In genomic region chr6:89584634-89585409, GRCm38 (mm10) we compare ENCODE assay signal across 9 mouse cellular contexts. TPM values are rescaled to one million over a fixed set of nuclear protein-coding genes. Genes with fewer than 3 reads are reported as not detected.
DNase-seq lines count a peak whose midpoint lies in the region; ATAC-seq lines count a peak whose summit lies in the region.
"Had no signal": no experiment of that assay in that cellular context is flagged by ENCODE, and none has a peak within 500 bp of the region (broad histone marks: within the 10 kb centered on the region; RNA-seq: fewer than 3 reads in every experiment).

No protein-coding gene starts in this region.

- 0 out of 2 replicates have a peak overlapping the region, but pooled peaks have one; percentile 11 for H3K27ac ChIP-seq in hindbrain, embryonic 14.5 days
- H3K27ac ChIP-seq in midbrain, embryonic 11.5 days (ENCODE audit: low read depth, low read length): no peak overlapping the region
- H3K27ac ChIP-seq: liver, embryonic 14.5 days had no signal

- no peak overlapping the region for H3K4me3 ChIP-seq in hindbrain, embryonic 14.5 days (replicated peaks; ENCODE audit: low read length)
- H3K4me3 ChIP-seq in midbrain, embryonic 11.5 days (ENCODE audit: low read depth, low read length): no peak overlapping the region

- H3K27me3 ChIP-seq in hindbrain, embryonic 14.5 days (ENCODE audit: control insufficient read depth, insufficient read depth, low read length): no peaks in the 10 kb centered on the region
- no peaks in the 10 kb centered on the region for H3K27me3 ChIP-seq in midbrain, embryonic 11.5 days (ENCODE audit: control insufficient read depth, insufficient read depth, low read length)

- peaks cover 15% of the 10 kb centered on the region for H3K4me1 ChIP-seq in hindbrain, embryonic 14.5 days (replicated peaks; ENCODE audit: control insufficient read depth, insufficient read depth, low read length)
- peaks cover 21% of the 10 kb centered on the region for H3K4me1 ChIP-seq in midbrain, embryonic 11.5 days (ENCODE audit: control insufficient read depth, insufficient read depth, low read length)

- no peak overlapping the region for H3K9ac ChIP-seq in hindbrain, embryonic 14.5 days
- 0 out of 2 replicates have a peak overlapping the region, but pooled peaks have one; percentile 20 for H3K9ac ChIP-seq in midbrain, embryonic 11.5 days (ENCODE audit: low read length)
- H3K9ac ChIP-seq: liver, embryonic 14.5 days had no signal

- WGBS in hindbrain, embryonic 14.5 days: 13% methylated on average over 5 of the region's 5 CpGs
- 28% methylated on average over 5 of the region's 5 CpGs for WGBS in midbrain, embryonic 11.5 days

- DNase-seq in adrenal gland, adult (ENCODE audit: inconsistent age in 2 of 2, low spot score in 1 of 2): peak; percentile 41 to 57
- DNase-seq in adrenal gland, postnatal 25 days: no peak
- peak; percentile 37 for DNase-seq in embryo, embryonic 11.5 days (ENCODE audit: low read depth, low spot score)
- DNase-seq in hindbrain, embryonic 14.5 days (ENCODE audit: low spot score): no peak
- DNase-seq in midbrain, embryonic 11.5 days (ENCODE audit: low spot score, missing footprints): peak; percentile 86
- no peak for DNase-seq in lung, postnatal 14 days

- peak; percentile 51; the same call in 1 of the 2 replicates for ATAC-seq in hindbrain, embryonic 14.5 days (ENCODE audit: low FRiP score)
- ATAC-seq in midbrain, embryonic 11.5 days (ENCODE audit: low FRiP score): peak; percentile 83
- ATAC-seq in granulocyte monocyte progenitor cell, adult 5-6 weeks (replicated peaks; ENCODE audit: poor library complexity, severe bottlenecking): no peak
- no peak for ATAC-seq in megakaryocyte, adult 5-6 weeks (ENCODE audit: poor library complexity, severe bottlenecking)

- H3K9me3 ChIP-seq in hindbrain, embryonic 14.5 days (ENCODE audit: control insufficient read depth, low read length): no peaks in the 10 kb centered on the region
- H3K9me3 ChIP-seq in midbrain, embryonic 11.5 days (ENCODE audit: control insufficient read depth, low read length): no peaks in the 10 kb centered on the region

- no peaks in the 10 kb centered on the region for H3K36me3 ChIP-seq in hindbrain, embryonic 14.5 days (replicated peaks; ENCODE audit: control insufficient read depth, insufficient read depth)
- no peaks in the 10 kb centered on the region for H3K36me3 ChIP-seq in midbrain, embryonic 11.5 days (ENCODE audit: control insufficient read depth, insufficient read depth, low read length)

- H3K4me2 ChIP-seq in hindbrain, embryonic 14.5 days (replicated peaks): no peak overlapping the region
- no peak overlapping the region for H3K4me2 ChIP-seq in midbrain, embryonic 11.5 days

RNA-seq across cellular contexts. Expression of gene Chchd6, which starts 10.6 kb away (rescaled TPM):
- 22.1 and 23.8 TPM in 2 replicates for total RNA-seq in adrenal gland, postnatal 25 days (2021)
- 175 and 176 TPM in 2 replicates for polyA plus RNA-seq in hindbrain, embryonic 14.5 days (2014; fragmentation: Nextera tagmentation; extraction: Ambion mirVana)
- polyA plus RNA-seq in midbrain, embryonic 11.5 days (2014; fragmentation: Nextera tagmentation; extraction: Ambion mirVana): 97.4 and 103 TPM in 2 replicates
- 9.8 and 13.5 TPM in 2 replicates for total RNA-seq in granulocyte monocyte progenitor cell, adult 5-6 weeks (2014; fragmentation: Nextera tagmentation)
- 10.6 and 15.3 TPM in 2 replicates for total RNA-seq in granulocyte monocyte progenitor cell, adult 5-6 weeks (2017)
- total RNA-seq in megakaryocyte, adult 5-6 weeks (2015): 5.9 and 7.1 TPM in 2 replicates
- 1.3 and 1.5 TPM in 2 replicates for total RNA-seq in megakaryocyte, adult 5-6 weeks (2017)

RNA-seq across cellular contexts. Expression of gene Txnrd3, which starts 59.0 kb away (rescaled TPM):
- 10.3 and 12.8 TPM in 2 replicates for total RNA-seq in adrenal gland, postnatal 25 days (2021)
- polyA plus RNA-seq in hindbrain, embryonic 14.5 days (2014; fragmentation: Nextera tagmentation; extraction: Ambion mirVana): 16.0 and 17.1 TPM in 2 replicates
- polyA plus RNA-seq in midbrain, embryonic 11.5 days (2014; fragmentation: Nextera tagmentation; extraction: Ambion mirVana): 14.3 and 15.6 TPM in 2 replicates
- 5.2 and 6.0 TPM in 2 replicates for total RNA-seq in granulocyte monocyte progenitor cell, adult 5-6 weeks (2014; fragmentation: Nextera tagmentation)
- 7.6 and 9.1 TPM in 2 replicates for total RNA-seq in granulocyte monocyte progenitor cell, adult 5-6 weeks (2017)
- total RNA-seq in megakaryocyte, adult 5-6 weeks (2015): 0.11 and 1.1 TPM in 2 replicates
- total RNA-seq in megakaryocyte, adult 5-6 weeks (2017): 0.49 and 1.5 TPM in 2 replicates

Comparison
In these comparisons a context has a peak if more than half of its experiments do, and no peak if none do; other contexts are left out.
1. DNase-seq: peak in adrenal gland, adult (2 of 2), embryo, embryonic 11.5 days (single experiment) and midbrain, embryonic 11.5 days (single experiment); none in adrenal gland, postnatal 25 days (single experiment), hindbrain, embryonic 14.5 days (single experiment) and lung, postnatal 14 days (single experiment).
2. ATAC-seq: peak in hindbrain, embryonic 14.5 days (single experiment) and midbrain, embryonic 11.5 days (single experiment); none in granulocyte monocyte progenitor cell, adult 5-6 weeks (single experiment) and megakaryocyte, adult 5-6 weeks (single experiment).